Mouse (Mus musculus) hematopoietic stem cell, adult 5-6 weeks (primary cell): ENCODE measurements around the gene Trim9. TPM values are rescaled to one million over a fixed set of nuclear protein-coding genes. Genes with fewer than 3 reads are reported as not detected.

ENCODE experiments used
- ATAC-seq, 2 experiments: fragments of 125-278 bp in 1 of 2; replicated peaks in 1 of 2; 2 replicates each; pipeline ENCODE4 v1.8.0; 2016 to 2017; ENCODE audit warnings: inconsistent platforms in 2 of 2, mild to moderate bottlenecking in 2 of 2, moderate number of reproducible peaks in 2 of 2, low read depth in 1 of 2, moderate TSS enrichment in 1 of 2; ENCODE audit not compliant: low FRiP score in 2 of 2, poor library complexity in 2 of 2, severe bottlenecking in 2 of 2, insufficient read depth in 1 of 2, low TSS enrichment in 1 of 2
- total RNA-seq: library from RNA; stranded (forward); fragments of 172-1452, 232-1000 nt; gene quantifications from 2 replicates; pipeline ENCODE4 v1.2.3, GENCODE M21; 2017

Trim9 gene
- total RNA-seq, 1 experiment from 2014 or later = 0.50 TPM

- ATAC-seq = no peak
These were observed 12.2 kb downstream of the Trim9 start for GRCm38 (mm10) chr12:70335176-70335575.

DNA sequence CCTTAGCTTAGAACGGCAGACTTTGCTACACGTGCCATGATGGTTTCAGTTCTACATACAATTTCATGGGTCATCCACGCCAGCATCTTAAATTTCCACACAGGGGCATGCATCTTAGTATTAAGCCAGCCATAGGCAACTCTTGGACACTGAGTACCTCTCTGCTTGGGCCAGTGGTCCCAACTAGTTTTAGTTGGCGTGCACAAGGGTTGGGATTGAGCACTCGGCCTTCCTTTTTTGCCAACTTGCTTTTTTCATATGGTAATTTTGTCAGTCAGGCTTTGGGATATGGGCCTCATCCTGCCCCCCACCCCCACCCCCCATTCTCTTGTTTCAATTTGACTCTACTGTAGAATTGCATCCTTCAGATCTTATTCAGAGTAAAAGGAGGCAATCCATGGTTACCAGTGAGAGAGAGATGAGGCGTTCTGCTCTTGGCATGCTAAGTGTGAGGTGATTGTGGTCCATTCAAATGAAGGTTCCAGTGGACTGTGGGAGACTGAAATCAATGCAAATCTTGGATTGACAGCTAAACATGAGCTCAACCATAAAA lies 14.1 kb downstream of the Trim9 start:
- no peak for ATAC-seq

GRCm38 (mm10) chr12:70329059-70329458 lies 18.4 kb downstream of the Trim9 start:
- no peak for ATAC-seq

- no peak for ATAC-seq
These were observed 20.5 kb downstream of the Trim9 start for GRCm38 (mm10) chr12:70326956-70327355.

GRCm38 (mm10) chr12:70326393-70326792 lies 21.0 kb downstream of the Trim9 start:
- ATAC-seq = no peak

DNA sequence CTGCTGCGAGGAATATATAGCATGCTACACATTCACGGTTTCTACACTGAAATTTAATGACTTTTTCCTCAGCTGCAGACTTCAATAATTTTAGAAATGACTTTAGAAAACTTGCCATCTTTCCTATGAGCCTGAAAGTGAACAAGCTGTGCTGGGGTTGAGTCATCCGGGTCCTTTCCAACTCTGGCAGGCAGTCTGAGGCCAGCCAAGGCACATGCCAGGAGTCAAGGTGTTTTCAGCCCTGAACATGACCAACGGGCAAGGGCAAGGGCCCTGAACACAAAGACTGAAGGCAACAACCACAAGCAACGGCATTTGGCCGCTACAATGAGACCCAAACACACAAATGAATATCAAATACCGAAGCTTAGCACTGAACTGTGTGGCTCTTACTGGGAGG lies 21.6 kb downstream of the Trim9 start:
- no peak for ATAC-seq

- ATAC-seq = no peak
These were observed 24.6 kb downstream of the Trim9 start for GRCm38 (mm10) chr12:70322790-70323189.

- no peak for ATAC-seq
These were observed 31.3 kb downstream of the Trim9 start for GRCm38 (mm10) chr12:70316147-70316546.

DNA sequence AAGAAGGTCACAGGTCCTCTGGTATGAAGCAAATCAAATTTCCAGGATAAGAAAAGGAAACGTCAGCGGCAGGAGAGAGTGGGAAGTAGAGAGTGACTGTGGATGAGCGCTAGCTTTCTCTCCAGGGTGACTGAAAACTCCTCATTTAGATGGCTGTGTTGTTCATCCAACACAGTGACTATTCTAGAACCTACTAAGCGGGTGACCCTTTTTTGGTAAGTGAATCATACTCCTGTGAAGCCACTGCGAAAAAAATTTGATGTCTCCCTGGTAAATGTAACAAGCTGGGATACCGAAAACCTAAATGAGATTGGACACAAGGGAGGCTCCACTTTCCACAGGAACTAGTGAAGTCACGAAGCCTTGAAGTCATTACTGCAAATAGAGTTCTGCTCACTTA lies 39.5 kb downstream of the Trim9 start:
- ATAC-seq = no peak

GRCm38 (mm10) chr12:70307062-70307461 lies 40.4 kb downstream of the Trim9 start:
- no peak for ATAC-seq

DNA sequence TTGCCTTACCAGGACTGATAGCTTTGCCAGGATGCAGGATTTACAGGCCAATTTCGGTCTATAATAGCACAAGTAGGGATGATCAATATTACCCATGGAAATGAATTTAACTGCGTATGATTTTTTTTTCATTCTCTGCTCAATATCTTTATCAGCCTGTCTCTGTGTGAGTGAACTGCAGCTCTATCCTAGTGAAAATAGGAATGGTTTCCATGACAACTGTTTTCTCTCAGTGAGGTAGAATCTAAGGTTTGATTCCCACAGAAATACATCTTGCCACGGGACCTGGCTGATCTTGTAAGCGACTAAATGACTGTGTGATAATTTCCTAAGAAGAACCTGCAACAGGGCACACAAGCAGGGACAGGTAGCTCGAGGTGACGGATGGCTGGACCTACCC lies 43.4 kb downstream of the Trim9 start:
- no peak for ATAC-seq

DNA sequence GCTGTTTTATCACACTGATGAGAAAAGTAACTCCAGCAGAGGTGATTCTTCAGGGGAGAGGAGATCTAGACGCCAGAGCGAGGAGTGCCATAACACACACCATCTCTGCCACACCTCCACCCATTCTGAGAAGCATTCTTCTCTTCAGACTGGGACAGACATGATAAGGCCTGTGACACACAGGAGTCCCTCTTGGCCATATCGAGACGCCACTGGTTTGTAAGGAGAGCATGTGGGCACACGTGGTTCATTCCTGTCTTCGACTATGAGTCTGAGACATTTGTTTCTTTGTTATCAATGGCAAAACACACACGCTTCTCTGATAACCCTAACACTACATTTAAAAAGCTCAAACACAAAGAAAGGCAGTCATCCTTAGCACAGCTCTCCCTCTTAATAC lies 43.9 kb downstream of the Trim9 start:
- ATAC-seq = no peak

GRCm38 (mm10) chr12:70302022-70302720 lies 45.2 kb downstream of the Trim9 start:
- no peak for ATAC-seq

DNA sequence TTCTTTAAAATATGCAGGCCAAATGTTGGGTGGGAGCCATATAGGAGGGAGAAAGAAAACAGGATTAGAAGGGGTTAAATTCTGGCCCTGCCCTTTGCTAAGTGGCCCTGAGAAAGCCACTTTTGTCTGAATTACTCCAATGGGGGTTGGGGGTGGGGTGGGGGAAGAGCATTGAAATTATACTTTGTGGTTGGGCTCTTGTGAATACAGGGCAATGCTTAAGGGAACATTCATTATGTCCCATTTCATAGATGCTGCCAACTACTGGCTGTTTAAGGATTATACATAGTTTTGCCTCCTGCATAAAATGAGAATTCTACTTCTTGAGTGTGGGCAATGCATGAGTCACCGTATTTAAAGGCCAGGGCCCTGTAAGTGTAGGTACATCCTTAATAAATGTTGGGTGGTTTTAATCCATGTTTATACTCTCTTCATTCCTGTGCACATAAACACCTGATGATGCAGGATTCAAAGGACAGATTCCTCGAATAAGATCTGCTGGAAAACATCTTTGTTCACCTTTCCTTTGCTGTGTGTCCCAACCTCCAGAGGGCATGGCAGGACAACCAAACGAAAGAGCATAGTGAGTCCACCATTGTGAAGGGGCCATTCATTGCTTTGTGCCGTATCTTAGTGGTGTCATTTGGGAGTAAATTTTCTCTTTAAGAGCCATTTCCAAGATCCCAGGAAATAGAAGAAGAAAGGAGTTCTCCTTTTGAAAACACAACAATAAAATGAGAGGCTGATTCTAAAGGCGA lies 53.3 kb downstream of the Trim9 start:
- ATAC-seq = no peak

- ATAC-seq = no peak
These were observed 54.1 kb downstream of the Trim9 start for GRCm38 (mm10) chr12:70293165-70293926.

DNA sequence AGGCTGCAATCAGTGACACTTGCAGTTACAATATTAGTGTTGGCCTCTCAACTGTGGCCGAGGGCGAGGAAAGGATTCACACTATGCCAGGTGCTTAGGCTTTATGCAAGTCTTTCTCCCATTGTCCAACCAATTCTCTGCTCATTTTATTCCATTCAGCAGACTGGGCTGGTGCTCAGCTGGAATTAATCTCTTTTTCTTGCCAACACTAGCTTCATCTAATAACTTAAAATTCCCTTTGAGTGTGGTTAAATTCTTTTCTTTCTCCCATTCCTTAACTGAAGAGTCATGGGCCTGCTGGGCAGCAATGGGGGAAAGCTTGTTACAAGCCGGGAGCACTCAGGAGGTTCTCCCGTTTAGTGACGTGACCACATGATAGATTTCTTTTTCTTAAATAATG lies 61.9 kb downstream of the Trim9 start:
- ATAC-seq = no peak

- ATAC-seq = no peak
These were observed 62.4 kb downstream of the Trim9 start for GRCm38 (mm10) chr12:70284979-70285378.
